Mouse (Mus musculus) G1E (cell line): Measurements from ENCODE around the gene Atp2c2.

ENCODE experiments used
- CTCF ChIP-seq: IDR thresholded peaks from 2 replicates; pipeline ENCODE4 v1.5.1; 2012; ENCODE audit warnings: low read depth, low read length, inconsistent platforms, mixed read lengths
- GATA1 ChIP-seq: IDR thresholded peaks from 2 replicates; pipeline ENCODE4 v1.6.1; 2012; ENCODE audit warnings: borderline replicate concordance, low read length, inconsistent platforms, mixed read lengths
- POLR2AphosphoS5 ChIP-seq: IDR thresholded peaks from 2 replicates; pipeline ENCODE4 v1.6.1; 2012; ENCODE audit warnings: low read depth, low read length, inconsistent platforms; ENCODE audit not compliant: insufficient replicate concordance
- TAL1 ChIP-seq: conservative IDR thresholded peaks from 2 replicates; pipeline ENCODE4 v1.6.1; 2012; ENCODE audit warnings: low read depth, low read length, inconsistent platforms, mixed read lengths

GRCm38 (mm10) chr8:119691989-119692388 lies 7.8 kb upstream of the Atp2c2 start:
- TF ChIP-seq CTCF (no peak), GATA1 (no peak), POLR2AphosphoS5 (no peak), TAL1 (no peak)
